Mouse (Mus musculus) testis, adult 2 months (tissue): ENCODE data around the gene Gm7903.
"Not testable (repeated sequence)": the region's sequence is repeated elsewhere in the genome, so short reads cannot be mapped to it uniquely, and the experiment has no call there.

Source experiments
- CTCF ChIP-seq: fragments of 200-500 bp; IDR thresholded peaks from 2 replicates; pipeline ENCODE4 v1.5.1; 2012; ENCODE audit warnings: low read depth, mild to moderate bottlenecking, inconsistent platforms, low read length, moderate library complexity; ENCODE audit not compliant: control insufficient read depth, insufficient read depth, insufficient replicate concordance
- POLR2A ChIP-seq: fragments of 200-500 bp; IDR thresholded peaks from 2 replicates; pipeline ENCODE4 v1.6.1; 2012; ENCODE audit warnings: low read depth, mild to moderate bottlenecking, inconsistent platforms, low read length, moderate library complexity; ENCODE audit not compliant: control insufficient read depth

DNA sequence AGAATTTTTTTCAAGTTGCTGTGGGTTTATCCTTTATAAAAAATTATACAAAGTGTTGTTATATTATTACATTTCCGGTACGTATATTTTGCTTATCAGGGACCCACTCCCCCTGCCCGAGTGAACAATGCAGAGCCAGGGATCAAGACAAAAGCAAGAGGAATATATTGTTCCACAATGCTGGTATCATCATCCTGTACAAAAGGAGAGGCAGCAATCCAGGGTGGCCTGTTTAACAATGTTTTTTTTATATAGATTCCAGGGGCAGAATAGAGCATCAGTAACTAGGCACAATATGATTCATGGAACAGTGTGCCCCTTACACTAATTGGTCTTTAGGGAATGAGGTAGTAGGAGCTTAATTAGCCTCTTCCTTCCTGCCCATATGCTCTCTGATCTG is 30.1 kb upstream of the Gm7903 start:
- TF ChIP-seq CTCF, POLR2A: not testable (repeated sequence)
